Mouse (Mus musculus) granulocyte monocyte progenitor cell, adult 5-6 weeks (primary cell): ENCODE data around the gene A930004D18Rik. TPM values are rescaled to one million over a fixed set of nuclear protein-coding genes. Genes with fewer than 3 reads are reported as not detected.

Source experiments
- ATAC-seq: replicated peaks from 2 replicates; pipeline ENCODE4 v1.8.0; 2016; ENCODE audit warnings: mild to moderate bottlenecking, moderate TSS enrichment, inconsistent platforms; ENCODE audit not compliant: poor library complexity, severe bottlenecking
- total RNA-seq, 2 experiments: library from RNA; stranded (forward) in 1 of 2; stranded (reverse) in 1 of 2; fragments of 200-712, 200-1000 nt in 1 of 2; fragments of >200 nt in 1 of 2; fragmentation: Nextera tagmentation in 1 of 2; gene quantifications; 2 replicates each; pipeline ENCODE4 v1.2.3; 2014 to 2017

The A930004D18Rik gene
- total RNA-seq (2014; fragmentation: Nextera tagmentation), result not detected in 2 replicates
- 0.26 TPM in 1 of 2 replicates, not detected in the other for total RNA-seq (2017)

DNA sequence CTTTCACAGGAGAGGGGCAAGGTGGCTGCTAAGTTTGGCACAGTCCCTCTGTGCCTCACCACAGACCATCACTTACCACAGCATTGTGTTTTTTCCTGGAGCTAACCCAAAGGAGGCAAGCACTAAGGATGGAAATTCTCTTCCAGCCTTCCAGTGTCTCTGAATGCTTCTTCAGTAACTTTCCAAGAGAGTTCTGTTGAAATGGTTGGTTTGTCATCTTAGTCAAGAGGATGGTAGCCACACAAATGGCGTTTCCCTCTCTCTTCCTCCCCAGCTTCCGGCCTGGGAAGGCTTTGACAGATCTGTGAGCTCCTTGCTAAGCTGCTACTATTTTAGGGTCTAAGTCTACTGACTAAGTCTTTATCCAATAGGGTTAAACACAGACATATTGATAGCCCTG lies at the start of gene A930004D18Rik:
Gene A930004D18Rik, minus strand, starts transcription at position 247 of the 400 bp plus-strand sequence.
- peak; percentile 27; the same call in 1 of the 2 replicates for ATAC-seq

DNA sequence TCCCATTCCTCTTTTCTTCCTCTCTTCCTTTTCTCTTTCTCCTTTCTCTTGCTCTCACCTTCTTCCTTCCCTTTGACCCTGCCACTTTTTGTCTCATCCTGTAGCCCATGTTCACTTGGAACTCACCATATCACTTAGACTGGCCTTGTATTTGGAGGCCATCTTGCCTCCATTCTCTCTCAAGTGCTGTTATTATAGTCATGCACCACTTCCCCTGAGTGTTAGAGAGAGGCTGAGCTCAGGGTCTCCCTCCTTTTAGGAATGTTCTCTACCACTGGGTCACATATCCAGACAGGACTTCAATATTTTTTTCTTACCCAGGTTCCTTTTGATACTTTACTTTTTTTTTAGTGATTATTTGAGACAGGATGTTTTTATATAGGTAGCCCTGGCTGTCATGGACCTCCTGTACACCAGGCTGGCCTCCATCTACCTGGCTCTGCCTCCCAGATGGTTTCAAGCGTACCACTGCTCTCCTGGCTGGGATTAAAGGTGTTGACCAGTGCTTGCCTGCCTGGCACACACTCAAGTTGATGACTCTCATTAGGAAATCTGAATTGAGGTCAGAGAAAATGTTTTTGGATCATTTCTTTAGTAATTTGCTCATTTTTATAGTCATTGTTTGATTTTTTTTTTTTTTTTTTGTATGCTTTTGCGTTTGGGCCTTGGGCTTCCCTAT lies 42.8 kb upstream of the A930004D18Rik start:
- no peak for ATAC-seq

DNA sequence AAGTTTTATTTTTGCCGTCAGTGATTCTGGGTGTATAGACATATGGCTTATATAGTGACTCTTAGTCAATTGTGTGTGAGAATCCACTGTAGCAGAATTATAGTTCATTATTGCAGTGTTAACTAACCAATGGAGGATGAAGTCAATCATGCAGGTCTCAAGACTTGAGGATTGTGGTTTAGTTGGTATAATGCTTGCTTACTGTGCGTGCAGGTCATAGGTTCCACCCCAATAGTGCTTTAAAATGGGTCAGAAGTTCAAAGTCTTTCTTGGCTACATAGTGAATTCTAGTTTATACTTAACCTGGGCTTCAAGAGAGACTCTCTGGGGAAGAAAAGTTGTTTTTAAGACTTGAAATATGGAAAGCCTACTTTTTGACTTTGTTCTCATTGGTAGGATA lies 34.4 kb upstream of the A930004D18Rik start:
- no peak for ATAC-seq

DNA sequence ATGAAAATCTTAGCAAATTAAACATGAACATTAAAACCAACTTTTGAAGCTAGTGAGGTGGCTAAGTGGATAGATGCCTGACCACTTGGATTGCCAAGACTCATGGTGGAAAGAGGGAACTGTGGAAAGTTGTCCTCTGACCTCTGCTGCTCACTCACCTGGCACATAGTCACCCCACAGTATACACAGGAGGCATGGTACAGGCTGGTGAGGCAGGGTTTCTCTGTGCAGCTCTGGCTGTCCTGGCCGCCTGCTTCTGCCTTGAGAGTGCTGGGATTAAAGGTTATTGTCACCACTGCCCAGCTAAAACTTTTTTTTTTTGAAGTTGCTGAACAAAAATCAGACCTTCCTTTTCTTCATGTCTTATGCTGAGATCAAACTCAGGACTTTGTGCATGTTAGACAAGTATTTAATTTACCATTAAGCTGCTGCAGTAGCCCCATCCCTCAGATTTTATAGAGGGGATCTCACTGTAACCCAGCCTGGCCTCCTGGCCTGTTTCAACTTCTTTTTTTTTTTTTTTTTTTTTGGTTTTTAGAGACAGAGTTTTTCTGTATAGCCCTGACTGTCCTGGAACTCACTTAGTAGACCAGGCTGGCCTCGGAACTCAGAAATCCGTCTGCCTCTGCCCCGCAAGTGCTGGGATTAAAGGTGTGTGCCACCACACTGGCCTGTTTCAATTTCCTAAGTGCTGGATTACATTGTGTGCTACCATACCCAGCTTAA lies 30.7 kb upstream of the A930004D18Rik start:
- no peak for ATAC-seq

DNA sequence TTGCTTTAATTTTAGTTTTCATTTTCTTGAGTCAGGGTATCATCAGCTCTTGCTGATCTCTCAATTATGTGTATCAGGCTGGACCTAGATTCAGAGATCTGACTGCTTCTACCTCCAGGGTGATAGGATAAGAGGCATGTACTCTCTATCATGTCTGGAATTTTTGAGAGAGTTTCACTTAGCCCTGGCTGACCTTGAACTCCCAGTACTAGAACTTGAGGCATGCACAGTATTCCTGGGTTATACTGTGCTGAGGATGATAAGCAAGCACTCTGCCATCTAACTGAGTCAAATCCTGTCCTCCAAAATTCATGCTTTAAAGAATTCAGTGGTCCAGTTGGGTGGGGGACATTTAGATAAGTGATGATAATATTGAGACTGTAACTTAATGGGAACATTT lies 28.9 kb upstream of the A930004D18Rik start:
- ATAC-seq, result no peak

DNA sequence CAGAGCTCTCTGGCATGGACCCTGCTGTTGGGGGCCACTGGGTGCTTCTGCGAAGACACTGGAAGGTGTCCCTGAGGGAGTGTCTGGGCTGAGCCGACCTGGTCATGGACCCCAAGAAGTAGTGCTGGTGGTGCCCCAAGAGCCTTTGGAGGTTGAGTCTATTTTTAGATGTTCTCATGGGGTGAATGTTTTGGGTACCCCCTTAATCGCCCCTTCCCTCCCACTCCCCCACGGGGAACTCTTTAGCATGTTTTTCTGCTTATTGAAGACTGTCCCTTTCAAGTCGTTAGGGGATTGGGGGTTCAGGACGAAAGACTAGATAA lies 28.1 kb upstream of the A930004D18Rik start:
- ATAC-seq, result no peak

DNA sequence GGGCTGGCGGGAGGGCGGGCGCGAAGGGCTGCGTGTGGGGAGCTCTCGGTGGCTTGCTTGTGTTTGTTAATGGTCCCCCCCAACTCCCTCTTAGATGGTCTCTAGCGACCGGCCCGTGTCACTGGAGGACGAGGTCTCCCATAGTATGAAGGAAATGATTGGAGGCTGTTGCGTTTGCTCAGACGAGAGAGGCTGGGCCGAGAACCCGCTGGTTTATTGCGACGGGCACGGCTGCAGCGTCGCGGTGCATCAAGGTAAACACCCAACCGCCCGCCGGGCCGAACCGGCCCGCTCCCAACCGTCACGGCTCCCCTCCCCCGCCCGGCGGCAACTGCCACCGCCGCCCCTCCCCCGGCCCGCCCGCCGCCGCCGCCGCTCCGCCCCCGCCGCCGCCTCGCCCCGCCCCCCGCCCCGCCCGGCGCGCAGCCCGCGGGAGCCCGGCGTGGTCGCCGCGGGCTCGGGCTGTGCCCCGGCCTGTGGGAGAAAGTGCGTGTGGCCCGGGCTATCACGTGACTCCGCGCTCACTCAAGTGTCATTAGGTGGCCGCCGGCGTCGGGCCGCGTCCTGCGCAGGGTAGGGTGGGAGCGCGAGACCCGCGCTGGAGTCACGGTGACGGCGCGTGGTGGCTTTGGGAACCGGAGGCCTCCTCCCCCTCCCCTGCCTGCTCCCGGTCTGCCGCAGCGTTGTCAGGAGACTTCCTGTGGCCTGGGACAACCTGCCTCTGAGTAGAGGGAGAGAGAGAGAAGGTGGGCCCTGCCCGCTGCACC lies 27.6 kb upstream of the A930004D18Rik start:
- ATAC-seq, result peak; percentile 48

DNA sequence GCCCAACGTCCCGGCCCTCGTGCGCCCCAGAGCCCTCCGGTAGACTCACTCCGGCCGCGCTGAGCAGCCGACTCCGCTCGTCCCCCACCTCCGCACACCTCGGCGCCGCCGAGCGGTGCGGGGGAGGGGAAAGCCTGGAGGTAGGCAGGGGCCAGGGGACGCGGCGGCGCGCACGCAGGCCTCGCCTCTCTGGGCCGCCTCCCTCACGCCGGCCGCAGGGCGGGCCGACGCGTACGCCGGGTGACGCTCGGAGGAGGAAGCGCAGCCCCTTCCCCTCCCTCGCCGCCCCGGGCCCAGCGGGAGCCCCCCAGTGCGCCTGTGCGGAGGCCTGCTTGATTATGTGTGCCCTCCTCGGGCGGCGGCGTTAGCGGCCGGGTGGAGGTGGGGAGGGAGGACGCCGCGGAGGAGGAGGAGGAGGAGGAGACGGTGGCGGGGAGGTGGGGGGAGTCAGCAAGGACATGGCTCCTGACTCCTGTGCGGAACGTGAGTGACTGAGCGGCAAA lies 26.9 kb upstream of the A930004D18Rik start:
- peak; percentile 76 for ATAC-seq

DNA sequence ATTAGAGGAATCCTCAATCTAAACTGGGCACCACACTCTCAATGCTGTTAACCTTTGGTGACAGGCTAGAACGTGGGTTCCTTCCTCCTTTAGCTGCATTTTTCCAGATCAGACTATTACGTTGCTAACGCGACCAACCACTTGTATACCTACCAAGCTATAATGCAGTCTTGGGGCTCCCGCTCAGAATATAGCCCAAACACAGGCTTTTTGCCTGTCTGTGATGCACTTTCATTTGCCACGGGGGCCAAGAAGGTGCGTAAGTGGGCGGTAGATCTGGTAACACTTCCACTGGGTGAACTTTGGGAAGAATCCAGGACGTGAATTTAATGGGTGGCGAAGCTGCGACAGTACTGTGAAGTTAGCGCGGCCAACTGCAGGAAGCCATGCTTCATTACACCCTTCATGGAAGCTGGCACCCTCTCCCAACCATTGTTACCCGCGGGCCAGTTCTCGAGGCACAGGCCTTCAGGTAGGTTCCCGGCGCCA lies 26.3 kb upstream of the A930004D18Rik start:
- peak; percentile 39 for ATAC-seq

DNA sequence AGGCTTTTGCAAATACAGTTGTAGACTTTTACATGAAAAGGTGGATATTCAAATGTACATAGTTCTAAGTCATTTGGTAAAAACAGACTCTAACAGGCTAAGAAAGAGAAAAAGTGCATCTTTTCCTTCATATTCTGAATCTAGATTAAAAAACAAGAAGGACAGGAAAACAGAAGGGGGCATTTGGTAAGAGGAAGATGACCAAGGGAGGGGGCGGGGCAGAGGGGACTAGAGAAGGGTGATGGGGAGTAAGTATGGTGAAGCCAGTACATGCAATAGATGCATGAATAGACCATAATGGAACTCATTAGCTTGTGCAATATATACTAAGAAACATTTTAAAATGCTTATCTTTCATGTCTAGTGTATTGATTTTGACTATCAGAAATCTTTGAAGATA lies 22.9 kb upstream of the A930004D18Rik start:
- ATAC-seq, result no peak

DNA sequence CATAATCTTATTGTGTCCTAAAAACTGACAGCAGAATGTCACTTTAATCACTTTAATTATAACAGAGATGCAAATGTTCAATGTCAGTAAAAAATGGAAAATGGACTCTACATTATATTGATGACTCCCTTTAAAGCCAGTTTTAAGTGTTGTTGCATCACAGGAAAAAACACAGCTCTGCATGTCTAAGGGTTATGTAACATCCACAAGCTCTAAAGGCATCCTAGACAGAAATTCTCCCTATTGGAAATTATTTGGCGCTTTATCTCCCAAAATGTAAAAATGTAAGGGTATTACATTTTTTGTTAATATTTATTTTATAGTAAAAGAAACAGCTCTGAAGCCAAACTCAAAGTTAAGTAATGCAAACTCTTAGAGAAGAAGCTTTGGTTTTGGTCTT lies 22.4 kb upstream of the A930004D18Rik start:
- ATAC-seq, result no peak

DNA sequence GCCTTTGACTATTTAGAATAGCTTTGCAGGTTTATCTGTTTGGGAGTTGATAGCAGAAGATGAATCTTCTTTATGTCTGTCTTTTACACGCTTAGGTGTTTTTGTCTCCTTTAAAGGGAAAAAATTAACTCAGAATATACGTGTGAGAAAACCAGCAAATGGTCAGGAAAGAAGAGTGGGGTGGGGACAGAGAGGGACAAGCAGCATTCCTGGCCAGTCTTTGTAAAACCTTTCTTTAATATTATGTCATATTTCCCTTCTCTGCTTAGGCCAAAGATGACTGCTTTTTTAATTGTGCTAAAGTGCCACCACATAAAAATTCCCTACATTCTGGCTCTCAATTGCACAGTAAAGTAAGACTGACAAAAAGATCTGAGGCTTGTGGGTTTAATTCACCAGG lies 21.5 kb upstream of the A930004D18Rik start:
- ATAC-seq, result no peak

DNA sequence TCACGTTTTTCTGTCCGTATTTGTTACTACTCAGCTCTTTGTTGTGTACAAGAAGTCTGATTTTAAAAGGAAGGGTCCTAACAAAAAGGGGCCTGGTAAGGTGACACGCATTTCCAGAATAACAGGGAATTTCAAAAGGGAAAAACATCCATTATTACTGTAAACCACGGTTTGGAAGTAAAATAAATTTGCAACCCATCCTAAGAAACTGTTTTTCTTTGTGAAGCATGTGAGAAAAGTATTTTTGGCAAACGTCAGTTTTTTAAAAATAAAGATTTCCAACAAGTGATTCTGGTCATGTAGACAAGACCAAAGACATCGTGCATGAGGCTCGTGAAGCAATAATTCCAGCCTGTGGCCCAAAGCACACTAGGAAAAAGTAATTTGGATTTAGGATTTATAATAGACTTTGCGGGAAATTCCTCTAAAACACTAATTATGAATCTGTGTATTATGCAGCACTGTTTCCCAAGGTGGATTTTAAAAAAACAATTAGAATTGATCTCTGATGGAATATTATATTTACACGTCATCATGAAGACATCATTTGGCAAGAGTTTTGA lies 20.7 kb upstream of the A930004D18Rik start:
- no peak for ATAC-seq

DNA sequence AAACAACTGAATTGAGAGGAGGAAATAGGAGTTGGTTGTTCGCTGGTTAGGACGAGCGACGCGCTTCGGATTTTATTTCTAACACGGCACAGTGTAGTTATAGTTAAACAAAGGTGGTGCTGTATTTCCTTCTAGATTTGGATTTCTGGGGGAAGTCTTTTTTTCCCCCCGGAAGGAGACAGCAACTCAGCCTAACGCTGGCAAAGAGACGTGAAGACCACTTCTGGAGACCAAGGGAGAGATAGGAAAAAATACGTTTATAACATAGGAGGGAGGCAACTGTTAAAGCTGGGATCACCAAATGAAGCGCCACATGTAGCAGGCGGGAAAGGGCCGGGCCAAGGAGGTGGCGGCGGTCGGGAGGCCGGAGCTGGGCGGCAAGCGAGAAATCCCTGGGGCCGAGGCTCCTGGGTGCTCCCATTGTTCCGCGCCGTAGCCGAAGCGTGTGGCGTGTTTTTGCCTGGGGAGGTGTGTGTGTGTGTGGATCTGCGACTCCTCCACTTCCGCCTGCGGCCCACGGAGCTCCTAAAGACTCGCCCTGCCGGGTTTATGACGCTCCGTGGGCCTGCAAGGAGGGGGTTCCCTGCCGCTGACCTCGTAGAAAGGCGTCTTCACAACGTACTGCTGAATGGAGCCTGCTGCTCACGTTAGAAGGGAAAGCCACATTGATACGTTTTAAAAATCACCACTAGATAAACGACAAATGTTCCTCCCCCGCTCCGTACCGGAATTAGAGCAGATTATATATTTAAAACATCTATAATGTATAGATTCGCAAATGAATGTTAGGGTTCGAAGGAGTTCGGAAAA lies 20.0 kb upstream of the A930004D18Rik start:
- ATAC-seq, result peak; percentile 36

DNA sequence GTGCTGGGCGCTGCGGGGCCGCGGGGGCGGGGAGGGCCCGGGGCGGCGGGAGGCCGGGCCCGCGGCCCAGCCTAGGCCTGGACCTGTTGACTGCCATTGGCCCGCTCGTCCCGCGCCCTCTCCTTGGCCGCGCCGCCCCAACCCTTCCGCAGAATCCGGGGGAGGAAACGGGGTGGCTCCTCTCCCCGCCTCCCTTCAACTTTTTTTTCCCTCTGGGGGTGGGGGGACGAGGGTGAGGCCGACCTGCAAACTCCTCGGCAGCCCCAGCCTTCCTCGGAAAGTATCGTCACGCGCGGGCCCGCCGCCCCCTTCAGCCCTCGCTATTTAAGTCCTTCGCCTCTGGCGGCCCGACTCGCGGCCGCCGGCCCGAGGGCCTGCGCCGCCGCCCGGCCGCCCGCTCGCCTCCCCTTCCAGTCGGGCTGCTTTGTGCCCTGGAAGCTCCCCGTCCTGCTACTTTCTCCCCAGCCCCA lies 19.3 kb upstream of the A930004D18Rik start:
- peak; percentile 84 for ATAC-seq

DNA sequence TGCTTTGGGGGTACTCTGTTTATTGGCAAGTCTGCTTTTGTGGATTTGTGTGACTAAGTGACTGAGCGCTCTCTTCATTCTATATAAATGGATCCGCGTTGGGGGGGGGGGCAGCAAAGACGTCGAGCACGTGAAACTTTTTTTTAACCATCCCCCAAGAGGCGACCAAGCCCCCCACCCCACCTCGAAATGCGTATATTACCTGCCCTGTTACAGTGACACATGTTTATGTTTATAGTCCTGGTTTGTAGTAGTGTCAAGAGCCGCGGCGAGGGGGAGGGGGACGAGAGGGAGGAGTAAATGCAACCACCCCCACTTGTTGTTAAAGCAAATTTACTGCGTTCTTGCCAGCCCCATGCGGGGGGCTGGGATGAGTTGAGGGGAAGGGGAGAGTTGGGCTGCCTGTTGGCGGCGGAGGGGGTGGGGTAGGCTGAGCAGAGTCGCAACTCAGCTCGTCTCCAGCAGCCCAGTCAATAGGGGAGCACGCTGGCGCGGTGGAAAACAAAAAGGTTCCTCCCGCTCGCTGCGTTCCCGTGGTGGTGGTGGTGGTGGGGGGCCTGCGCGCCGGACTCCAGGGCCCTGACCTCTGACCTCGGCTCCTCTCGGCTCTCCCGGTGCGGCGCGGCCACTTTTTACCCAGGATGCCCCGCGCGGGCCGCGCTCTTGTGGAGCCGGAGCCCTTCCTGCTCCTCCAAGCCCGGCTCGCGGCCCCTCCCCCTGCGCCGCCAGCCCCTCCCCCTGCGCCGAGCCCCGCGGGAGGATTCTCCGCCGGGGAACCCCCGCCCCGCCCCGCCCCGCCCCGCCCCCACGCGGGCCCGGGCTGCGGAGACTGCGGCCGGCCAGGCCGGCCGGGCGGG lies 18.6 kb upstream of the A930004D18Rik start:
- peak; percentile 76 for ATAC-seq

DNA sequence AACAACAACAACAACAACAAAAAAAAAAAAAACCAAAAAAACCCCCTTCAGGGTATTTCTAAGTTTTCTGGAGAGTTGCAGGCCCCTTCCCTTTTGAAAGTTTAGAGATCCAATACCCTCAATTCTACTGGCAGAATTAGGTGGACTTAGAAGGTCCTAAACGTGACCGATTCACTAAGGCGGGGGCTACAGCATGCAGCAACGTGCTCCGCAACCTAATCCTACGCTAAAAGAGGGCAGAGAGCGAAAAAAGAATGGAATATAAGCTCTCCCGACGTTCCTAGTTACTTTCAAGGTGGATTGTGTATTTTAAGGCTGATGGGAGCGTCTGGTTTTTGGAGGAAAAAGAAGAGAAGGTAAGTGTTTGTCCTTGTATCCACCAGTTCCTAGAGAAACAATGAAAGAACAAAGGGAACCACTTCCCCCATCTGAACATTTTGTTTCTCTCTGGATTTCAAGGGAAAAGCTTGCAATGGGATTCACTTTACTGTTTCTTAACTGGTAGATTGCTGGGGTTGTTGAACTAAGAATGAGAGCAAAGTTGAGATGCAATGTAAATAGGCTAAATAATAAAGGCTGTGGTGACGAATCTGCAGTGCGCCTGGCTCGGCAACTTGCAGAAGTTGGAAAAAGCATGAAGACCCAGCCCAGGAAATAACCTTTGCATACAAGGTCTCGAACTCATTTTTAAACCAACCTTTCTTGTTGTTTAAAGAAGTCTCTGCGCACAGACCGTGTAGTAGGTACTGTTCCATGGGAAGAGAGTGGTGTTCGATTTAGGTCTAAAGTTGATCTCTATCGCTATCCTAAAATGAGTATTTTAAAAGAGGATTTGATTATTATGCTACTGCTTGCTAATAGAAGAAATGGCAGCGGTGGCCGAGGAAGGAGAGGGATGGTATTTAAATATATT lies 17.7 kb upstream of the A930004D18Rik start, which contains the start of gene Mllt10:
Gene Mllt10, plus strand, starts transcription at position 222 of the 913 bp plus-strand sequence.
- no peak for ATAC-seq
